Mouse (Mus musculus) liver, embryonic 12.5 days (tissue): ENCODE data around the gene Fbrs. TPM values are rescaled to one million over a fixed set of nuclear protein-coding genes. Genes with fewer than 3 reads are reported as not detected.
"Not testable (repeated sequence)": the region's sequence is repeated elsewhere in the genome, so short reads cannot be mapped to it uniquely, and the experiment has no call there.

Experiments used
- ATAC-seq: fragments of 200-750 bp; cut with Nextera tagmentation; 2 replicates; pipeline ENCODE4 v1.8.0; 2017; ENCODE audit warnings: moderate number of reproducible peaks, mild to moderate bottlenecking, moderate library complexity
- H3K27ac ChIP-seq: fragments of 300-500 bp; sonication (generic); 2 replicates; pipeline ENCODE4 v1.5.1; 2016; ENCODE audit warnings: mild to moderate bottlenecking
- H3K27me3 ChIP-seq: fragments of 300-500 bp; sonication (generic); replicated peaks from 2 replicates; pipeline ENCODE4 v1.6.1; 2016; ENCODE audit warnings: mild to moderate bottlenecking, moderate library complexity
- H3K36me3 ChIP-seq: fragments of 300-500 bp; sonication (generic); 2 replicates; pipeline ENCODE4 v1.6.1; 2016; ENCODE audit warnings: mild to moderate bottlenecking, moderate library complexity
- H3K4me1 ChIP-seq: fragments of 300-500 bp; sonication (generic); 2 replicates; pipeline ENCODE4 v1.6.1; 2016
- H3K4me2 ChIP-seq: fragments of 300-500 bp; sonication (generic); 2 replicates; pipeline ENCODE4 v1.6.1; 2016; ENCODE audit warnings: mild to moderate bottlenecking, moderate library complexity
- H3K4me3 ChIP-seq: fragments of 300-500 bp; sonication (generic); 2 replicates; pipeline ENCODE4 v1.5.1; 2016; ENCODE audit warnings: mild to moderate bottlenecking, moderate library complexity
- H3K9ac ChIP-seq: fragments of 300-500 bp; sonication (generic); 2 replicates; pipeline ENCODE4 v1.6.1; 2016; ENCODE audit warnings: mild to moderate bottlenecking, moderate library complexity
- H3K9me3 ChIP-seq: fragments of 300-500 bp; sonication (generic); replicated peaks from 2 replicates; pipeline ENCODE4 v1.6.1; 2016; ENCODE audit warnings: mild to moderate bottlenecking, moderate library complexity
- WGBS: fragments of 180-500 bp; shearing (Covaris S2); methylation state at CpG from one replicate; pipeline ENCODE4 v1.1.7; 2016; ENCODE audit not compliant: insufficient replicate concordance; 5-methylcytosine and 5-hydroxymethylcytosine counted together
- polyA plus RNA-seq: library from polyadenylated mRNA; unstranded; fragments of >200 nt; fragmentation: Nextera tagmentation; extraction: Ambion mirVana; gene quantifications from 2 replicates; pipeline ENCODE4 v1.2.1, GENCODE M21; 2016

The Fbrs gene
- polyA plus RNA-seq, 1 experiment from 2014 or later, result 8.1 TPM

GRCm38 (mm10) chr7:127477687-127478634 is 1.0 kb upstream of the Fbrs start:
- peak overlapping the region; percentile 98 for H3K27ac ChIP-seq
- H3K4me2 ChIP-seq, result peak overlapping the region; percentile 95
- H3K9me3 ChIP-seq, result no peaks in the 10 kb centered on the region
- H3K4me1 ChIP-seq, result peaks cover 53% of the 10 kb centered on the region
- H3K4me3 ChIP-seq, result peak overlapping the region; percentile 95
- no peaks in the 10 kb centered on the region for H3K27me3 ChIP-seq
- H3K36me3 ChIP-seq, result peaks cover 70% of the 10 kb centered on the region
- peak overlapping the region; percentile 97 for H3K9ac ChIP-seq
- peak; percentile 94 for ATAC-seq
- under 1% methylated on average over 50 of the region's 50 CpGs for WGBS

GRCm38 (mm10) chr7:127479318-127480225 is 573 bp downstream of the Fbrs start:
- 3% methylated on average over 47 of the region's 48 CpGs for WGBS
- Histone ChIP-seq H3K4me3 (peak overlapping the region; percentile 95), H3K27me3 (no peaks in the 10 kb centered on the region), H3K9me3 (no peaks in the 10 kb centered on the region), H3K36me3 (peaks cover 70% of the 10 kb centered on the region), H3K27ac (peak overlapping the region; percentile 98), H3K9ac (peak overlapping the region; percentile 97), H3K4me2 (peak overlapping the region; percentile 95), H3K4me1 (peaks cover 53% of the 10 kb centered on the region)
- ATAC-seq, result no peak

- WGBS, result 31% methylated on average over 2 of the region's 2 CpGs
- Histone ChIP-seq H3K4me3 (peak overlapping the region; percentile 95), H3K4me2 (peak overlapping the region; percentile 95), H3K9me3 (no peaks in the 10 kb centered on the region), H3K9ac (peak overlapping the region; percentile 97), H3K27me3 (no peaks in the 10 kb centered on the region), H3K27ac (peak overlapping the region; percentile 98), H3K36me3 (peaks cover 70% of the 10 kb centered on the region), H3K4me1 (peaks cover 53% of the 10 kb centered on the region)
- no peak for ATAC-seq
Measured at GRCm38 (mm10) chr7:127480321-127480720, 1.3 kb downstream of the Fbrs start.

- Histone ChIP-seq H3K36me3 (peaks cover 97% of the 10 kb centered on the region), H3K4me2 (no peak overlapping the region), H3K27me3 (no peaks in the 10 kb centered on the region), H3K27ac (no peak overlapping the region), H3K9ac (no peak overlapping the region), H3K4me3 (no peak overlapping the region), H3K9me3 (no peaks in the 10 kb centered on the region), H3K4me1 (peaks cover 21% of the 10 kb centered on the region)
- 83% methylated on average over 5 of the region's 5 CpGs for WGBS
- ATAC-seq, result no peak
Measured at GRCm38 (mm10) chr7:127485416-127485815, 6.4 kb downstream of the Fbrs start.

GRCm38 (mm10) chr7:127488364-127488763 is 9.4 kb downstream of the Fbrs start:
- H3K27ac ChIP-seq, H3K4me2 ChIP-seq, H3K27me3 ChIP-seq, H3K9ac ChIP-seq, ATAC-seq, H3K9me3 ChIP-seq, H3K4me3 ChIP-seq, H3K4me1 ChIP-seq: not testable (repeated sequence)
- H3K36me3 ChIP-seq, result peaks cover 88% of the 10 kb centered on the region
- 82% methylated on average over 4 of the region's 5 CpGs for WGBS

- Histone ChIP-seq H3K27ac (no peak overlapping the region), H3K36me3 (peaks cover 72% of the 10 kb centered on the region), H3K27me3 (no peaks in the 10 kb centered on the region), H3K4me3 (no peak overlapping the region), H3K4me1 (no peaks in the 10 kb centered on the region), H3K9ac (no peak overlapping the region), H3K9me3 (no peaks in the 10 kb centered on the region), H3K4me2 (no peak overlapping the region)
- ATAC-seq, result no peak
- WGBS, result 87% methylated on average over 7 of the region's 7 CpGs
Measured at GRCm38 (mm10) chr7:127489982-127490381, 11.0 kb downstream of the Fbrs start.

GRCm38 (mm10) chr7:127491846-127492245 is 12.8 kb downstream of the Fbrs start:
- ATAC-seq, result no peak
- Histone ChIP-seq H3K4me3 (no peak overlapping the region), H3K27me3 (no peaks in the 10 kb centered on the region), H3K9ac (no peak overlapping the region), H3K4me1 (no peaks in the 10 kb centered on the region), H3K36me3 (peaks cover 53% of the 10 kb centered on the region), H3K27ac (no peak overlapping the region), H3K4me2 (no peak overlapping the region), H3K9me3 (no peaks in the 10 kb centered on the region)
- WGBS, result 89% methylated on average over 3 of the region's 3 CpGs

- ATAC-seq, result no peak
- H3K4me2 ChIP-seq, result no peak overlapping the region
- H3K27ac ChIP-seq, result no peak overlapping the region
- H3K4me1 ChIP-seq, result no peaks in the 10 kb centered on the region
- no peaks in the 10 kb centered on the region for H3K27me3 ChIP-seq
- no peaks in the 10 kb centered on the region for H3K9me3 ChIP-seq
- H3K36me3 ChIP-seq, result peaks cover 28% of the 10 kb centered on the region
- no peak overlapping the region for H3K4me3 ChIP-seq
- no peak overlapping the region for H3K9ac ChIP-seq
Measured at GRCm38 (mm10) chr7:127494648-127495047, 15.6 kb downstream of the Fbrs start.

GRCm38 (mm10) chr7:127497382-127497781 is 18.4 kb downstream of the Fbrs start:
- Histone ChIP-seq H3K4me3 (no peak overlapping the region), H3K36me3 (peaks cover under 1% of the 10 kb centered on the region; the same call in 1 of the 2 replicates), H3K27me3 (no peaks in the 10 kb centered on the region), H3K9me3 (no peaks in the 10 kb centered on the region), H3K27ac (no peak overlapping the region), H3K4me1 (no peaks in the 10 kb centered on the region), H3K9ac (no peak overlapping the region), H3K4me2 (no peak overlapping the region)
- WGBS, result 63% methylated on average over 2 of the region's 2 CpGs
- ATAC-seq, result no peak

GRCm38 (mm10) chr7:127498407-127498806 is 19.4 kb downstream of the Fbrs start:
- no peak overlapping the region for H3K4me2 ChIP-seq
- H3K9me3 ChIP-seq, result no peaks in the 10 kb centered on the region
- H3K4me3 ChIP-seq, result no peak overlapping the region
- H3K36me3 ChIP-seq, result no peaks in the 10 kb centered on the region
- 0 out of 2 replicates have a peak, but pooled peaks have one; percentile 47 for ATAC-seq
- 37% methylated on average over 3 of the region's 3 CpGs for WGBS
- H3K27ac ChIP-seq, result no peak overlapping the region
- no peaks in the 10 kb centered on the region for H3K27me3 ChIP-seq
- H3K9ac ChIP-seq, result no peak overlapping the region
- no peaks in the 10 kb centered on the region for H3K4me1 ChIP-seq

GRCm38 (mm10) chr7:127508291-127508690 is 29.3 kb downstream of the Fbrs start:
- Histone ChIP-seq H3K9me3 (no peaks in the 10 kb centered on the region), H3K4me2 (no peak overlapping the region), H3K9ac (no peak overlapping the region), H3K36me3 (no peaks in the 10 kb centered on the region), H3K4me1 (peaks cover 19% of the 10 kb centered on the region), H3K4me3 (no peak overlapping the region), H3K27me3 (no peaks in the 10 kb centered on the region; the same call in 1 of the 2 replicates), H3K27ac (no peak overlapping the region)
- WGBS, result 83% methylated on average over 3 of the region's 3 CpGs
- no peak for ATAC-seq

- not testable (repeated sequence) for H3K27me3 ChIP-seq, H3K4me2 ChIP-seq, H3K9me3 ChIP-seq, H3K27ac ChIP-seq, ATAC-seq, H3K9ac ChIP-seq, H3K4me3 ChIP-seq
- Histone ChIP-seq H3K4me1 (peaks cover 33% of the 10 kb centered on the region), H3K36me3 (peaks cover 12% of the 10 kb centered on the region)
- WGBS, result 64% methylated on average over 3 of the region's 4 CpGs
Measured at GRCm38 (mm10) chr7:127509830-127510229, 30.8 kb downstream of the Fbrs start.
